Mouse (Mus musculus) neural tube, embryonic 15.5 days (tissue): ENCODE data around the gene Slc43a2. TPM values are rescaled to one million over a fixed set of nuclear protein-coding genes. Genes with fewer than 3 reads are reported as not detected.

Source experiments
- ATAC-seq: fragments of 200-750 bp; cut with Nextera tagmentation; 2 replicates; pipeline ENCODE4 v1.8.0; 2017; ENCODE audit warnings: mild to moderate bottlenecking, moderate TSS enrichment, moderate library complexity; ENCODE audit not compliant: low FRiP score
- H3K27ac ChIP-seq: fragments of 300-500 bp; sonication (generic); replicated peaks from 2 replicates; pipeline ENCODE4 v1.5.1; 2015; ENCODE audit warnings: mild to moderate bottlenecking, inconsistent platforms
- H3K27me3 ChIP-seq: fragments of 300-500 bp; sonication (generic); replicated peaks from 2 replicates; pipeline ENCODE4 v1.6.1; 2015; ENCODE audit warnings: inconsistent platforms
- H3K36me3 ChIP-seq: fragments of 300-500 bp; sonication (generic); 2 replicates; pipeline ENCODE4 v1.6.1; 2015; ENCODE audit warnings: inconsistent platforms
- H3K4me1 ChIP-seq: fragments of 300-500 bp; sonication (generic); 2 replicates; pipeline ENCODE4 v1.6.1; 2015; ENCODE audit warnings: inconsistent platforms
- H3K4me2 ChIP-seq: fragments of 300-500 bp; sonication (generic); 2 replicates; pipeline ENCODE4 v1.6.1; 2015; ENCODE audit warnings: inconsistent platforms, mild to moderate bottlenecking, moderate library complexity
- H3K4me3 ChIP-seq: fragments of 300-500 bp; sonication (generic); replicated peaks from 2 replicates; pipeline ENCODE4 v1.5.1; 2015; ENCODE audit warnings: mild to moderate bottlenecking, inconsistent platforms
- H3K9ac ChIP-seq: fragments of 300-500 bp; sonication (generic); replicated peaks from 2 replicates; pipeline ENCODE4 v1.6.1; 2015; ENCODE audit warnings: mild to moderate bottlenecking, inconsistent platforms
- H3K9me3 ChIP-seq: fragments of 300-500 bp; sonication (generic); replicated peaks from 2 replicates; pipeline ENCODE4 v1.6.1; 2016; ENCODE audit warnings: inconsistent platforms
- WGBS: fragments of 180-500 bp; shearing (Covaris S2); methylation state at CpG from one replicate; pipeline ENCODE4 v1.1.7; 2015; ENCODE audit warnings: mixed read lengths; 5-methylcytosine and 5-hydroxymethylcytosine counted together
- polyA plus RNA-seq: library from polyadenylated mRNA; unstranded; fragments of >200 nt; fragmentation: Nextera tagmentation; extraction: Ambion mirVana; gene quantifications from 2 replicates; pipeline ENCODE4 v1.2.1, GENCODE M21; 2015

Gene Slc43a2
- 15.7 and 15.8 TPM in 2 replicates for polyA plus RNA-seq

GRCm38 (mm10) chr11:75531469-75532242 lies at the start of gene Slc43a2:
Gene Slc43a2, plus strand, starts transcription at chr11:75531694.
- ATAC-seq = peak; percentile 94
- under 1% methylated on average over 62 of the region's 62 CpGs for WGBS
- Histone ChIP-seq H3K27me3 (no peaks in the 10 kb centered on the region), H3K27ac (peak within 1 kb of the TSS; percentile 99), H3K36me3 (no peaks in the 10 kb centered on the region), H3K4me1 (peaks cover 47% of the 10 kb centered on the region), H3K9ac (peak within 1 kb of the TSS; percentile 73), H3K4me3 (peak within 1 kb of the TSS; percentile 77), H3K4me2 (peak within 1 kb of the TSS; percentile 84), H3K9me3 (no peaks in the 10 kb centered on the region)

GRCm38 (mm10) chr11:75486192-75486591 lies 45.3 kb upstream of the Slc43a2 start:
- Histone ChIP-seq H3K4me2 (peak overlapping the region; percentile 96), H3K9ac (no peak overlapping the region), H3K4me3 (peak overlapping the region; percentile 76), H3K36me3 (peaks cover 23% of the 10 kb centered on the region), H3K9me3 (no peaks in the 10 kb centered on the region), H3K27me3 (no peaks in the 10 kb centered on the region; the same call in 1 of the 2 replicates), H3K4me1 (peaks cover 17% of the 10 kb centered on the region), H3K27ac (0 out of 2 replicates have a peak overlapping the region, but pooled peaks have one; percentile 33)
- ATAC-seq = no peak; the same call in none of the 2 replicates
- 21% methylated on average over 3 of the region's 3 CpGs for WGBS

DNA sequence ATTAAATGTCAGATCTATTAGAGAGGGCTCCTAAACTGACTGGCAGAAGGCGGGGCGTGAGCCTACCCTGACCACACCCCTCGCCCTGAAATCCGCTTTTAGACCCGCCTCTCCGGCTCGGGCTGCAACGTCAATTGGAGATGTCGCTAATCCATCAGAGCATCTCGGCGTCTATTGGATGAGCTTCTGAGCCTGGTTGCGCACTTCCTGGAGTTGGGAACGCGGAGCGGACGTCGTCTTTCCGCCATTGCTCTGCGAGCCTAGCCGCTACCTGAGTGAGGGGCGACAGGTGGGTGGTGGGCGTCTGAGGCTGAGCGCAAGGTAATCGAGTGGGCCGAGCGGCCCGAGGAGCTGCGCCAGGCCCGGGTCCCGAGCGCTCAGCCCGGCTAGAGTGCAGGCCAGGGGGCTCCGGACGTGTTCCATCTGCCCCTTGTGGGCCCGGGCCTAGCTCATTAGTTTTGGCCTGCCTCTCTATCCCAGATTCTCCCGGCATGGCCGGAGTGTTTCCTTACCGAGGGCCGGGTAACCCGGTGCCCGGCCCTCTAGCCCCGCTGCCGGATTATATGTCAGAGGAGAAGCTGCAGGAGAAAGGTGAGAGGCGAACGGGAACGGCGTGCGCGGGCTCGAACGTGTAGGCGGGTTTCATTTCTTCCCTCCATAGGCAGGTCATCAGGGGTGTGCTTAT lies 44.8 kb upstream of the Slc43a2 start, which contains the start of gene Prpf8:
TSS of gene Prpf8 (plus strand) at position 216 of the 685 bp plus-strand sequence.
- ATAC-seq = peak; percentile 100
- no peaks in the 10 kb centered on the region for H3K9me3 ChIP-seq
- peak within 1 kb of the TSS; percentile 76 for H3K4me3 ChIP-seq
- under 1% methylated on average over 52 of the region's 52 CpGs for WGBS
- H3K4me1 ChIP-seq = peaks cover 17% of the 10 kb centered on the region
- peak within 1 kb of the TSS; percentile 81 for H3K27ac ChIP-seq
- peak within 1 kb of the TSS; percentile 96 for H3K4me2 ChIP-seq
- peak within 1 kb of the TSS; percentile 94 for H3K9ac ChIP-seq
- peaks cover 28% of the 10 kb centered on the region for H3K36me3 ChIP-seq
- H3K27me3 ChIP-seq = no peaks in the 10 kb centered on the region; the same call in 1 of the 2 replicates

DNA sequence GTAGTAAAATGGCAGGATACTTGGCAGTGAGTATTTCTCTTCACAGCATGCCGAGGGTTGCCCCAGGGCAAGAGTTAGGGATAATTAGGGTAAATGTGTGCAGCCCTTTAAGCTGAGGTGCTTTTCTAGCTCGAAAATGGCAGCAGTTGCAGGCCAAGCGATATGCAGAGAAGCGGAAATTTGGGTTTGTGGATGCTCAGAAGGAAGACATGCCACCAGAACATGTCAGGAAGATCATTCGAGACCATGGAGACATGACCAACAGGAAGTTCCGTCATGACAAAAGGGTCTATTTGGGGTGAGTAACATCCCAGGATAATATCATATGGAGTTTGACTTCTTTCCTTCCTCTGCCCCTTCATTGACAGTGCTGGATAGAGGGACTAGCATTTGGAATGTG lies 44.0 kb upstream of the Slc43a2 start:
- Histone ChIP-seq H3K4me2 (peak overlapping the region; percentile 96), H3K4me3 (peak overlapping the region; percentile 76), H3K27me3 (no peaks in the 10 kb centered on the region; the same call in 1 of the 2 replicates), H3K27ac (no peak overlapping the region), H3K4me1 (peaks cover 17% of the 10 kb centered on the region), H3K9me3 (no peaks in the 10 kb centered on the region), H3K36me3 (peaks cover 36% of the 10 kb centered on the region), H3K9ac (peak overlapping the region; percentile 94)
- 43% methylated on average over 6 of the region's 6 CpGs for WGBS
- no peak for ATAC-seq

- H3K36me3 ChIP-seq = peaks cover 100% of the 10 kb centered on the region
- ATAC-seq = no peak
- no peaks in the 10 kb centered on the region for H3K9me3 ChIP-seq
- H3K4me1 ChIP-seq = no peaks in the 10 kb centered on the region
- H3K4me3 ChIP-seq = no peak overlapping the region
- H3K27me3 ChIP-seq = no peaks in the 10 kb centered on the region
- no peak overlapping the region for H3K4me2 ChIP-seq
- H3K27ac ChIP-seq = no peak overlapping the region
- no peak overlapping the region for H3K9ac ChIP-seq
- WGBS = 95% methylated on average over 10 of the region's 10 CpGs
These were observed 37.0 kb upstream of the Slc43a2 start for GRCm38 (mm10) chr11:75494296-75495049.

DNA sequence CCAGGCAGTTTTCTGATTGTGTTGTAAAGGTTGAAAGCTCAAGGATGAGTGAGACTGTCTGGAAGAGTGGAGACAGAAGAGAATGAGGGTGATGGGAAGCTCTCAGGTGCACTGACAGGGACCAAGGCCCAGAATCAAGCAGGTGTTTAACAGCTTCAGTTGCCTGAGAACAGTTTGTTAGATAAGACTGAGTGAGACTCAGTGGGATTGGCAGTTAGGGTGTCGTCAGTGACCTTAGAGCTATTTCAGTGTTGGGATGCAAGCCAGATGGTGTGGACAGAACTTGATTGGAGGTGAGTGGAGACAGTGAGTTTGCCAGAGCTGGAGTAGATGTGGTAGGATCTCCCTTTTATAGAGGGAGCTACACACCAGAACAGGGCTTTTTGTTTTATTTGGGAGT lies 33.4 kb upstream of the Slc43a2 start:
- H3K4me3 ChIP-seq = no peak overlapping the region
- no peak for ATAC-seq
- H3K9ac ChIP-seq = no peak overlapping the region
- WGBS = 97% methylated on average over 1 of the region's 1 CpGs
- H3K9me3 ChIP-seq = no peaks in the 10 kb centered on the region
- H3K27ac ChIP-seq = no peak overlapping the region
- no peaks in the 10 kb centered on the region for H3K4me1 ChIP-seq
- H3K4me2 ChIP-seq = no peak overlapping the region
- H3K36me3 ChIP-seq = peaks cover 100% of the 10 kb centered on the region
- no peaks in the 10 kb centered on the region for H3K27me3 ChIP-seq

DNA sequence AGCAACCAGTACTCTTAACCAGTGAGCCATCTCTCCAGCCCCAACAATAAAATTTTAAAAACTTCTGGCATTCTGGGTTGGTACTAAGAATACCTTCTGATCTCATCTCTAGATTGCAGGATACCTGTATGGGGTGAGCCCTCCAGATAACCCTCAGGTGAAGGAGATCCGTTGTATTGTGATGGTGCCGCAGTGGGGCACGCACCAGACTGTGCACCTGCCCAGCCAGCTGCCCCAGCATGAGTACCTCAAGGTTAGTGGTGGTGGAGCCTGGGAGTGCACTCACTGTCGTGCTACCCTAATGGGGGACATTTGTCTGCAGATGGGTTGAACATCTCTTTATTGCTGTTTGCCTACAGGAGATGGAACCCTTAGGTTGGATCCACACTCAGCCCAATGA lies 23.3 kb upstream of the Slc43a2 start:
- H3K9me3 ChIP-seq = no peaks in the 10 kb centered on the region
- H3K36me3 ChIP-seq = peaks cover 58% of the 10 kb centered on the region

DNA sequence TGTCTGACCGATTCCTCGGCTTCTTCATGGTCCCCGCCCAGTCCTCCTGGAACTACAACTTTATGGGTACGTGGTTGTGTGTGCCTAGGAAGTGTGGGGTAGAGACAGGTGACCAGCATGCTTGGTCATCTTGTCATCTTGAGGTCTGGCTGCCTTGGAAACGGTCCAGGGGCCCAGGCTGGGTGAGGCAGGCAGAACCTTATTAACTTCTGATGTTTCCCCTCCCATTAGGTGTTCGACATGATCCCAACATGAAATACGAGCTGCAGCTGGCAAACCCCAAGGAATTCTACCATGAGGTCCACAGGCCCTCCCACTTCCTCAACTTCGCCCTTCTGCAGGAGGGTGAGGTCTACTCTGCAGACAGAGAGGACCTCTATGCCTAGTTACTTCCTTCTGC lies 22.6 kb upstream of the Slc43a2 start:
- Histone ChIP-seq H3K4me1 (peaks cover 12% of the 10 kb centered on the region), H3K27me3 (no peaks in the 10 kb centered on the region), H3K36me3 (peaks cover 51% of the 10 kb centered on the region), H3K4me3 (no peak overlapping the region), H3K4me2 (no peak overlapping the region), H3K9ac (no peak overlapping the region), H3K27ac (no peak overlapping the region), H3K9me3 (no peaks in the 10 kb centered on the region)
- ATAC-seq = no peak
- 72% methylated on average over 8 of the region's 8 CpGs for WGBS

More for the DNA sequence above, 23.3 kb upstream of the Slc43a2 start:
- Histone ChIP-seq H3K9ac (no peak overlapping the region), H3K4me1 (peaks cover 12% of the 10 kb centered on the region), H3K27ac (no peak overlapping the region), H3K4me2 (no peak overlapping the region), H3K4me3 (no peak overlapping the region), H3K27me3 (no peaks in the 10 kb centered on the region)
- ATAC-seq = no peak
- 95% methylated on average over 4 of the region's 4 CpGs for WGBS

DNA sequence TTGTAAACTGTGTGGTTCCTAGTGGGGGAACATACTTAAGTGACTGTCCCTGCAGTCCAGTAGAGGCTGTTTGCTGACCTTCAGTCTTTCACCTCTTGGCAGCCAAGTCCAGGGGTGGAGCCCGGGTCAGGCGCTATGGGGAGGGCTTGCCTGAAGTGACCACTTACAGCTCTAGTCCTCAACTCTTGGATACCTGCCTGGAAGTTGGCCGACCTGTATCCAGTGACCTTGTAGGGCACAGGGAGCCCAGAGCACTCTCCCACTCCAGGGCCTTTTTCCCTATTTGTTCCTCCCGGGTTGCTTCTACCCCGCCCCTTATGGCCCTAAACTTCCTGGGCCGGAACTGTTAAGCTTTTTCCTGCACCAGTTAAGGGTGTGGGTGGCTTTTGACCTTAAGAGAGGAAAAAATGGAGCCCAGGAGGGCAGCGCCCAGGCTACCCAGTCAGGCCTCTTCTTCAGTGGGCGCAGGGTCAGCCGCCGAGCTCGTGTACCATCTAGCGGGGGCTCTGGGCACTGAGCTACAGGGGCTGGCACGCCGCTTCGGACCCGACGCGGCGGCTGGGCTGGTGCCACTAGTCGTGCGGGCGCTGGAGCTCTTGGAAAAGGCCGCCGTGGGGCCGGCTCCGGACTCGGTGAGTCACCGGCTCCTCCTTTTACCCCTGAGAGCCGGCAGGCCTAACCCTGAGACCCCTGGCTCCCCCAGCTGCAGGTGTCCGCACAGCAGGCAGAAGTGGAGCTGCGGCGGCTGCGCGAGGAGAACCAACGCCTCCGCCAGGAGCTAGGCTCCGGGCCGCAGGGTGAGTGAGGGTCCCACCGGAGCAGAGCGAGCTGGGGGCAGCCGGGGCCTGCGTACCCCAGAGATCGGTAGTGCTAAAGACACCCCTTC lies 21.5 kb upstream of the Slc43a2 start, which contains the start of gene Rilp:
TSS of gene Rilp (plus strand) at position 354 of the 886 bp plus-strand sequence.
- Histone ChIP-seq H3K4me2 (peak within 1 kb of the TSS; percentile 97), H3K36me3 (peaks cover 40% of the 10 kb centered on the region)

GRCm38 (mm10) chr11:75510627-75510993 lies 20.9 kb upstream of the Slc43a2 start:
- Histone ChIP-seq H3K9ac (peak overlapping the region; percentile 60), H3K4me3 (peak overlapping the region; percentile 56), H3K4me1 (peaks cover 12% of the 10 kb centered on the region), H3K4me2 (peak overlapping the region; percentile 97), H3K27ac (peak overlapping the region; percentile 86), H3K27me3 (no peaks in the 10 kb centered on the region), H3K36me3 (peaks cover 35% of the 10 kb centered on the region), H3K9me3 (no peaks in the 10 kb centered on the region)
- ATAC-seq = peak; percentile 91
- WGBS = 3% methylated on average over 24 of the region's 24 CpGs

More for the DNA sequence above, 21.5 kb upstream of the Slc43a2 start, which contains the start of gene Rilp:
- Histone ChIP-seq H3K4me3 (peak within 1 kb of the TSS; percentile 56), H3K9me3 (no peaks in the 10 kb centered on the region), H3K9ac (peak within 1 kb of the TSS; percentile 60), H3K4me1 (peaks cover 12% of the 10 kb centered on the region), H3K27me3 (no peaks in the 10 kb centered on the region), H3K27ac (peak within 1 kb of the TSS; percentile 86)
- WGBS = 3% methylated on average over 43 of the region's 43 CpGs
- peak; percentile 84 for ATAC-seq
